Mouse (Mus musculus): ENCODE results near the gene Pdk3.

DNA sequence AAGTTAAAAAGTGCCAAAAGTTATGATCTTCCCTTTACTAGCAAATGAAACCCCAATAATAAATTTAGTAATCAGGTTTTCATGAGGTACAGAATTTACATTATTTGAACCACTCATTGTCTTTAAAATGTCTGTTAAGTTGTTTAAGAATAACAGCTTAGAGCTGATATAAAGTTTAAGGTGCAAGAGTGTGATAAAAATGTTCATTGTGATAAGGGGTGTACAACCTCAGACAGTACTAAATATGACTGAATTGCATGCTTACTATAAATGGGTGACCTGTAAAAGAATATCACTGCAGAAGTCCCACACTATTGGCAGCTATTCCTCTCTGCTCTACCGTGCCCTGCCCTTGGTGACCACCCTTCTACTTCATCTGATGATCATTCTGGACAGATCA is 42.4 kb downstream of the Pdk3 start:
- TF ChIP-seq CTCF (IDR thresholded peaks at IDR 0.05; ENCODE audit: borderline replicate concordance, insufficient read depth, low read depth, low read length) (no peak), POLR2A (IDR thresholded peaks at IDR 0.05; ENCODE audit: borderline replicate concordance, insufficient read depth, low read length) (no peak)
